Mouse (Mus musculus) neural tube, embryonic 14.5 days (tissue): ENCODE measurements around the gene Spag5. TPM values are rescaled to one million over a fixed set of nuclear protein-coding genes. Genes with fewer than 3 reads are reported as not detected.
"Not testable (repeated sequence)": the region's sequence is repeated elsewhere in the genome, so short reads cannot be mapped to it uniquely, and the experiment has no call there.

Source experiments
- ATAC-seq: fragments of 200-750 bp; cut with Nextera tagmentation; 2 replicates; pipeline ENCODE4 v1.8.0; 2017; ENCODE audit warnings: low read depth, mild to moderate bottlenecking, moderate TSS enrichment, moderate library complexity
- H3K27ac ChIP-seq: fragments of 300-500 bp; sonication (generic); 2 replicates; pipeline ENCODE4 v1.5.1; 2014; ENCODE audit warnings: low read depth, mild to moderate bottlenecking, control low read depth, low read length, moderate library complexity, mixed read lengths
- H3K27me3 ChIP-seq: fragments of 300-500 bp; sonication (generic); 2 replicates; pipeline ENCODE4 v1.6.1; 2014; ENCODE audit warnings: low read length; ENCODE audit not compliant: control insufficient read depth, insufficient read depth
- H3K36me3 ChIP-seq: fragments of 300-500 bp; sonication (generic); 2 replicates; pipeline ENCODE4 v1.6.1; 2014; ENCODE audit warnings: low read length, mixed read lengths; ENCODE audit not compliant: control insufficient read depth, insufficient read depth
- H3K4me1 ChIP-seq: fragments of 300-500 bp; sonication (generic); 2 replicates; pipeline ENCODE4 v1.6.1; 2014; ENCODE audit warnings: low read length; ENCODE audit not compliant: control insufficient read depth, insufficient read depth
- H3K4me2 ChIP-seq: fragments of 300-500 bp; sonication (generic); 2 replicates; pipeline ENCODE4 v1.6.1; 2014; ENCODE audit warnings: mild to moderate bottlenecking, low read depth, low read length, control low read depth
- H3K4me3 ChIP-seq: fragments of 300-500 bp; sonication (generic); 2 replicates; pipeline ENCODE4 v1.5.1; 2014; ENCODE audit warnings: low read depth, low read length, control low read depth, mixed read lengths
- H3K9ac ChIP-seq: fragments of 300-500 bp; sonication (generic); replicated peaks from 2 replicates; pipeline ENCODE4 v1.6.1; 2014; ENCODE audit warnings: low read depth, mild to moderate bottlenecking, control low read depth, low read length, mixed read lengths
- H3K9me3 ChIP-seq: fragments of 300-500 bp; sonication (generic); 2 replicates; pipeline ENCODE4 v1.6.1; 2016; ENCODE audit warnings: low read length; ENCODE audit not compliant: control insufficient read depth
- WGBS: fragments of 180-500 bp; shearing (Covaris S2); extraction: QIAGEN DNeasy Blood & Tissue Kit; methylation state at CpG from one replicate; pipeline ENCODE4 v1.1.7; 2014; 5-methylcytosine and 5-hydroxymethylcytosine counted together
- polyA plus RNA-seq: library from polyadenylated mRNA; unstranded; fragments of >200 nt; fragmentation: Nextera tagmentation; extraction: Ambion mirVana; gene quantifications from 2 replicates; pipeline ENCODE4 v1.2.1, GENCODE M21; 2014

Gene Spag5
- polyA plus RNA-seq, 1 experiment from 2014 or later: 3.4 TPM

DNA sequence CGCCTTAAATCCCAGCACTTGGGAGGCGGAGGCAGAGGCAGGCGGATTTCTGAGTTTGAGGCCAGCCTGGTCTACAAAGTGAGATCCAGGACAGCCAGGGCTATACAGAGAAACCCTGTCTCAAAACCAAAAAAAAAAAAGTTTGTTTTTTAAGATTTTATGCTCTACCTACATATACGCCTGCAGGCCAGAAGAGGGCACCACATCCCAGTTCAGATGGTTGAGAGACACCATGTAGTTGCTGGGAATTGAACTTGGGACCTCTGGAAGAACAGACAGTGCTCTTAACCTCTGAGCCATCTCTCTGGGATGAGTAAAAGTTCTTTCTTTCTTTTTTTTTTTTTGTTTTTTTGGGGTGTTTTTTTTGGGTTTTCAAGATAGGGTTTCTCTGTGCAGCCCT is 25.2 kb upstream of the Spag5 start:
- not testable (repeated sequence) for H3K27me3 ChIP-seq, H3K4me2 ChIP-seq, H3K9me3 ChIP-seq, H3K4me1 ChIP-seq, H3K9ac ChIP-seq, ATAC-seq, H3K4me3 ChIP-seq, H3K27ac ChIP-seq
- peaks cover 88% of the 10 kb centered on the region for H3K36me3 ChIP-seq
- WGBS: 100% methylated on average over 4 of the region's 4 CpGs

DNA sequence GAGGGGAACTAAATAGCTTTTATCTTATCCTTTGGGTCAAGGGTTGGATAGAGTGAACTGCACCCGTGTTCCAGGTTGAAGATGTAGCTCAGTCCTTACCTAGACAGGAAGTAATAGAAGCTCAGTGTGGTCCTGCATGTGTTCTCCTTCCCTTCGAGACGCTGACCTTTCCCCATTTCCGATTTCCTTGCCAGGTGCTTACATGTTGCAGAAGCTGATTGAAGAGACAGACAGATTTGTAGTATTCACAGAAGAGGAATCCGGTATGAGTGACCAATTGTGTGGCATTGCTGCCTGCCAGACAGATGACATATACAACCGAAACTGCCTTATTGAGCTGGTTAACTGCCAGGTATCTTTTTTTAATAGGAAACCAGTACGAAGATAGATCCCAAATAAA is 22.5 kb upstream of the Spag5 start:
- WGBS: 89% methylated on average over 7 of the region's 7 CpGs

DNA sequence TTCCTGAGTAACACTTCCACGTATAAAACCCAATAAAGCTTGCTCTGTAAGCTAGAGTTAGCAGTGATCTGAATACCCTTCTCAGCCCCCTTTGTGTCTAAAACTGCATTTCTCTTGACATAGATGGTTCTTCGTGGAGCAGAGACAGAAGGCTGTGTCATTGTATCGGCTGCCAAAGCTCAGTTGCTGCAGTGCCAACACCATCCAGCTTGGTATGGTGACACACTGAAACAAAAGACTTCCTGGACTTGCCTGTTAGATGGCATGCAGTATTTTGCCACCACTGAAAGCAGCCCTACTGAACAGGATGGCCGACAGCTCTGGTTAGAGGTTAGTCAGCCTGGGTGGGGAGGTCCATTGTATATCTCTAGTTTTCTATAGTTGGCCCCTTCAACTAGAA is 21.7 kb upstream of the Spag5 start:
- no peaks in the 10 kb centered on the region for H3K9me3 ChIP-seq
- H3K4me3 ChIP-seq: no peak overlapping the region
- no peaks in the 10 kb centered on the region for H3K27me3 ChIP-seq
- H3K4me2 ChIP-seq: no peak overlapping the region
- no peak overlapping the region for H3K27ac ChIP-seq
- no peak for ATAC-seq
- H3K4me1 ChIP-seq: no peaks in the 10 kb centered on the region
- no peak overlapping the region for H3K9ac ChIP-seq
- WGBS: 91% methylated on average over 4 of the region's 4 CpGs
- peaks cover 90% of the 10 kb centered on the region for H3K36me3 ChIP-seq

More for the DNA sequence above, 22.5 kb upstream of the Spag5 start:
- Histone ChIP-seq H3K4me1 (no peaks in the 10 kb centered on the region), H3K4me3 (no peak overlapping the region), H3K27ac (no peak overlapping the region), H3K9me3 (no peaks in the 10 kb centered on the region), H3K9ac (no peak overlapping the region), H3K36me3 (peaks cover 88% of the 10 kb centered on the region), H3K27me3 (no peaks in the 10 kb centered on the region), H3K4me2 (no peak overlapping the region)
- ATAC-seq: no peak

DNA sequence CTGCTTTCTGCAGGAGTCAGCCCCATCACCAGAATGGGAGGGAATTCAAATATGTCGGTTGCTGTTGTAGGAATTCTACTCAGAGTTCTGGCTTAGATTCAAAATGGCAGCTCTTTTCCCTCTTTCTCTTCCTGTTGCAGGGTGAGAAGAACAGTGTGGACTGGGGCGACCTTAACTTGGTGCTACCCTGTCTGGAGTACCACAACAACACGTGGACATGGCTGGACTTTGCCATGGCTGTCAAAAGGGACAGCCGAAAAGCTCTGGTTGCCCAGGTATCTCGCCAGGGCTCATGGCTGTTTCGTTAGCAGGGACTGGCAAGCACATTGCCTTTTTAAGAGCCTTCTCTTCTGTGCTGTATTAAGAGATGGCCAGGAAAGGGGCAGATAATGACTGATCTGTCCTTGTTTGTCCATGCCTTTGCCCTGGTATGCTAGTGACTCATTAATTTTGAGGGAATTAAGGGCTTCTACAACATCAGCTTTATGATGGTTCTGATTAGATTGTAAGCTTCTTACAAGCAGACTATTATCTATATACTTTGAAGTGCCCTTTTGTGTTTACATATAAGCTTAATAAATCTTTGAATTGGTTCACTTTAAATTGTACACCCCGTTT is 12.1 kb upstream of the Spag5 start:
- no peak overlapping the region for H3K4me2 ChIP-seq
- H3K27ac ChIP-seq: no peak overlapping the region
- H3K27me3 ChIP-seq: no peaks in the 10 kb centered on the region
- H3K4me1 ChIP-seq: no peaks in the 10 kb centered on the region
- H3K9me3 ChIP-seq: no peaks in the 10 kb centered on the region
- H3K4me3 ChIP-seq: no peak overlapping the region
- no peak for ATAC-seq
- no peak overlapping the region for H3K9ac ChIP-seq
- H3K36me3 ChIP-seq: peaks cover 62% of the 10 kb centered on the region
- 93% methylated on average over 7 of the region's 7 CpGs for WGBS

DNA sequence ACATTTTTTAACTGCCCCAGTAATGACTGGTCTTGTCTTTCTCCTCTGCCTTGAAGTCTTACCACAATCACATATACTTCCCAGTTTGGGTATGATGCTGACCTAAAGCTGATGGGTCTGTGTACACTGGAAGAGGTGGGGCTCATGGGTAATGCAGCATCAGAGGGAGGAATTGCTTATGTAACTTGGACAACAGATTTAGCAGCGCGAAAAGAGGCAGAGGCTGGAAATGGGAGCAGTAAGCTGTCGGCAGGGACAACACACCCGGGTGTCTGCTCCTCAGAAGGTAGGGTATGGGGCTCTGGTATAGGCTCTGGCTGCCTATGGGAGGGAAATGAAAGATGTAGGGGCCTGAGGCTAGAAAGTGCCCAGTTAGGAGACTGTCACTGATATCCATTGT is 10.7 kb upstream of the Spag5 start, which contains the start of gene BC030499:
BC030499 (plus strand) TSS at position 188 of the 400 bp plus-strand sequence.
- WGBS: 90% methylated on average over 4 of the region's 4 CpGs
- H3K9ac ChIP-seq: no peak within 1 kb of the TSS
- H3K27me3 ChIP-seq: no peaks in the 10 kb centered on the region
- no peak within 1 kb of the TSS for H3K27ac ChIP-seq
- H3K36me3 ChIP-seq: peaks cover 48% of the 10 kb centered on the region
- H3K4me3 ChIP-seq: no peak within 1 kb of the TSS
- H3K4me2 ChIP-seq: no peak within 1 kb of the TSS
- no peak for ATAC-seq
- no peaks in the 10 kb centered on the region for H3K9me3 ChIP-seq
- no peaks in the 10 kb centered on the region for H3K4me1 ChIP-seq

DNA sequence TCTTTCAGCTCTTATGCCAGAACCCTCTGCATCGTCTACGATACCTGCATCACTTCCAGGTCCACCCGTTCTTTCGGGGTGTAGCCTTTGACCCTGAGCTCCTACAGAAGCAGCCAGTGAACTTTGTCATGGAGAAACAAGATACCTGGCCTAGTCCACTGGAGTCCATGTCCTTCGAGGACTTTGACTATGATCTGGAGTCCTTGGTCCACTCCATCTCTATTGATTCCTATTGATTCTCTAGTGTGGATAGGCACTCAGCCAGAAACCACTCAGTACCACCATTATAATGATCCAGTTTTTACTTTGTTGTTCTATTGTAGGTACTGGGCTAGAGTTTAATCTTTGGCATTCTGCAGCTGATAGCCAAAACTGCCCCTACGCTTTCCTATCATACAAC is 6.7 kb upstream of the Spag5 start:
- Histone ChIP-seq H3K9me3 (no peaks in the 10 kb centered on the region), H3K9ac (no peak overlapping the region), H3K4me3 (no peak overlapping the region), H3K36me3 (peaks cover 14% of the 10 kb centered on the region), H3K4me2 (no peak overlapping the region), H3K4me1 (no peaks in the 10 kb centered on the region), H3K27me3 (no peaks in the 10 kb centered on the region), H3K27ac (no peak overlapping the region)
- 93% methylated on average over 6 of the region's 6 CpGs for WGBS
- no peak for ATAC-seq

DNA sequence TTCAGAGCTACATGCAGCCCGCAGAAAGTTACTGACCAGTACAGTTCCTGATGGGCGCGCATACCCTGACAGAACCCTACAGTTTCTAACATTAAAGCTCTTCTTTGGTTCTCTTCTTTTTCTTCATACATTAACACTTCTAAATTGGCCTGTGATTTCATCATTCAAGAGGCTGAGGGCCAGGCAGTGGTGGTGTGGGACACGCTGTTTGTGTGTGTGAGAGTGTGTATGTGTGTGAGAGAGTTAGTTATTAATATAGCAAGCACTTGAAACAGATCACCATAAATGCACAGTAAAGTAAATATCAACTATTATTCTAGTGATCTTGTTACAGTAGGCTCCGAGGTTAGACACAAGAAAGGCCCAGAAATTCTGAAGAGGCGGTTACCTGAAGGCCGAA is 412 bp upstream of the Spag5 start:
- H3K4me3 ChIP-seq: peak overlapping the region; percentile 47
- H3K27ac ChIP-seq: no peak overlapping the region
- WGBS: 72% methylated on average over 7 of the region's 7 CpGs
- no peaks in the 10 kb centered on the region for H3K9me3 ChIP-seq
- no peaks in the 10 kb centered on the region for H3K36me3 ChIP-seq
- no peaks in the 10 kb centered on the region for H3K27me3 ChIP-seq
- H3K9ac ChIP-seq: peak overlapping the region; percentile 37
- peak overlapping the region; percentile 97 for H3K4me2 ChIP-seq
- peaks cover 7% of the 10 kb centered on the region; the same call in 1 of the 2 replicates for H3K4me1 ChIP-seq
- ATAC-seq: peak; percentile 31; the same call in 1 of the 2 replicates

DNA sequence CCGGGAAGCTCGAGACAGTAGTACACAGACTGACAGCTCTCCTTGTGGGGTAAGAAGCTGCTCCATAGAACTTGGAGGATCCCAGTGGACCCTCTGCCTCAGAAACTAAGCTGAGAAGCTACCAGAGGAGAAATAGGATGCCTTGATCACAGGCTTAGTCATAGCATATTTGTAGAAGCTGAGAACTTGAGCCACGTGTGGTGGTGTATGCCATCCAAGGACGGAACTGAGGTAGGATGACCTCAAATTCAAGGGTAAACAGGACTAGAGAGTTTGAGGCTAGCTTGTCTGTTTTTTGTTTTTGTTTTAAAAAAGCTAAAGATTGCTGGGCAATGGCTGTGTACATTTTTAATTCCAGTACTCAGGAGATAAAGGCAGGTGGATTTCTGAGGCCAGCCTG is 3.9 kb downstream of the Spag5 start:
- no peak for ATAC-seq

DNA sequence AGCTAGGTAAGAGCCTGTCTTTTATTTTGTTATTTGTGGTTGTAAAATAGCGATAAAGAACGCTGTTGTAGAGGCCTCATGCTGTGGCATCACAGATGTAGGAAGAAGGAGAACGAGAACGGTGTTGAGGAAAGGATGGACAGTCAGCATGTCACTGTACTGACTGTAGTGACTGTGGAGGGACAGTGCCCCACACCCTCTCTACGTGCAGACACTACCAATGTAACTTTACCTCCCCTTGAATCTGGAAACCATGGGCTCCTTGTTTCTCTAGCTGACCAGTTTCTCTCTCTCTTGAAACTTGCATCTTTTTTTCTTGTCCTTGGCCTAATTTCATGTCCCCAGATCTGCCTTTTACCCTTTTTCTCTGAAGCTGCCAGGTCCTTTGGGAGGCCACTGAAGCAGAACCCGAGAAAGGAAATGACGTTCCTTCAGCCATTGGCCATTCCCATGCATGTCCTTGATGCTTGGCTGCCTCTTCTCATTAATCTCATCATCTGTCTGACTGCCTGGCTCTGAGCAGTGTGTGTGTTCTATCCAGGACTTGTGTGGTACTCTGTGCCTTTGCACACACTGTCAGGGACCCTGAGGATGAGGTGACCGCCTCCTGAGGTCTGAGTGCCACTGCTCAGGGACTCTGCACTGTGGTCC is 9.7 kb downstream of the Spag5 start:
- 84% methylated on average over 8 of the region's 8 CpGs for WGBS
- Histone ChIP-seq H3K27me3 (no peaks in the 10 kb centered on the region), H3K27ac (no peak overlapping the region), H3K36me3 (no peaks in the 10 kb centered on the region), H3K9ac (no peak overlapping the region), H3K4me1 (no peaks in the 10 kb centered on the region), H3K9me3 (no peaks in the 10 kb centered on the region), H3K4me2 (no peak overlapping the region), H3K4me3 (no peak overlapping the region)
- ATAC-seq: no peak

More for the DNA sequence above, 3.9 kb downstream of the Spag5 start:
- H3K4me1 ChIP-seq: peaks cover 7% of the 10 kb centered on the region; the same call in 1 of the 2 replicates
- no peaks in the 10 kb centered on the region for H3K36me3 ChIP-seq
- H3K9me3 ChIP-seq: no peaks in the 10 kb centered on the region
- no peak overlapping the region for H3K4me3 ChIP-seq
- no peaks in the 10 kb centered on the region for H3K27me3 ChIP-seq
- H3K9ac ChIP-seq: no peak overlapping the region
- H3K27ac ChIP-seq: no peak overlapping the region
- WGBS: 93% methylated on average over 4 of the region's 4 CpGs
- H3K4me2 ChIP-seq: no peak overlapping the region
